Comparison of ENCODE assay signal across 8 mouse cellular contexts in the genomic region with DNA sequence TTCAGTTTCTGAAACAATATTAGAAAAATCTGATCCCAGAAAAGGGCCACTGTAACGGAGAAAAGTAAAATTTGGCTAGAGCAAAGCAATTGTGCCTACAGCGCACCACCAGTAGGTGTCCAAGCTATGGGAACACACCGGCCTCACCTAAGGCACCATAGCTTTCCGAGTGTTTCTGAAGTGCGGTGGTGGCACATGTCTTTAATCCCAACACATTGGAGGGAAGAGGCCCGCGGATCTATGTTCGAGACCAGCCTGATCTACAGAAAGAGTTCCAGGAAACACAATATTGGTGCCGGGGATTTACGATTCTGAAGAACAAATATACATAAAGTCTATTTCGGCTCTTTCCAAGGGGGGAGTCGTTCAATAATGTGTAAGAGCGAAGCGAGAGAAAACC. TPM values are rescaled to one million over a fixed set of nuclear protein-coding genes. Genes with fewer than 3 reads are reported as not detected.
DNase-seq lines count a peak whose midpoint lies in the region; ATAC-seq and TF ChIP-seq lines count a peak whose summit lies in the region.

No protein-coding gene starts in this region.

- peaks cover 62% of the 10 kb centered on the region for H3K36me3 ChIP-seq in E14TG2a.4 (ENCODE audit: insufficient read depth, low read length)
- no peaks in the 10 kb centered on the region for H3K36me3 ChIP-seq in embryonic facial prominence, embryonic 11.5 days (replicated peaks; ENCODE audit: control insufficient read depth, insufficient read depth, low read depth, low read length)
- H3K36me3 ChIP-seq in heart, embryonic 13.5 days, result peaks cover 46% of the 10 kb centered on the region
- peaks cover 41% of the 10 kb centered on the region for H3K36me3 ChIP-seq in neural tube, embryonic 13.5 days

- DNase-seq in adrenal gland, postnatal 14 days, result peak; percentile 72
- peak; percentile 73 for DNase-seq in embryonic facial prominence, embryonic 11.5 days (ENCODE audit: low spot score)
- DNase-seq in kidney, postnatal 10 days, result peak; percentile 70
- DNase-seq in lung, adult 18-20 months, result peak; percentile 63 to 64
- peak; percentile 73 for DNase-seq in thymus, postnatal 0 days (ENCODE audit: low spot score)

- H3K4me2 ChIP-seq in embryonic facial prominence, embryonic 11.5 days (ENCODE audit: low read depth, low read length), result peak overlapping the region; percentile 50
- peak overlapping the region; percentile 83 for H3K4me2 ChIP-seq in heart, embryonic 13.5 days
- H3K4me2 ChIP-seq in neural tube, embryonic 13.5 days, result peak overlapping the region; percentile 78

- H3K9me3 ChIP-seq in E14TG2a.4 (ENCODE audit: low read length), result no peaks in the 10 kb centered on the region
- no peaks in the 10 kb centered on the region for H3K9me3 ChIP-seq in embryonic facial prominence, embryonic 11.5 days (replicated peaks; ENCODE audit: control insufficient read depth, low read length)
- no peaks in the 10 kb centered on the region for H3K9me3 ChIP-seq in heart, embryonic 13.5 days
- H3K9me3 ChIP-seq in neural tube, embryonic 13.5 days, result no peaks in the 10 kb centered on the region

- 2% methylated on average over 14 of the region's 14 CpGs for WGBS in embryonic facial prominence, embryonic 11.5 days
- 2% methylated on average over 14 of the region's 14 CpGs for WGBS in heart, embryonic 13.5 days
- 3% methylated on average over 14 of the region's 14 CpGs for WGBS in neural tube, embryonic 13.5 days

- TF ChIP-seq CTCF in E14TG2a.4 (conservative IDR thresholded peaks at IDR 0.05; ENCODE audit: low read length), result peak; percentile 62

- peak overlapping the region; percentile 53 for H3K27ac ChIP-seq in embryonic facial prominence, embryonic 11.5 days (replicated peaks; ENCODE audit: low read depth, low read length)
- H3K27ac ChIP-seq in heart, embryonic 13.5 days (replicated peaks), result peak overlapping the region; percentile 97
- peak overlapping the region; percentile 91 for H3K27ac ChIP-seq in neural tube, embryonic 13.5 days (replicated peaks)

- H3K4me3 ChIP-seq in E14TG2a.4 (replicated peaks; ENCODE audit: low read length), result peak overlapping the region; percentile 98
- H3K4me3 ChIP-seq in embryonic facial prominence, embryonic 11.5 days (ENCODE audit: low read depth, low read length), result peak overlapping the region; percentile 74
- peak overlapping the region; percentile 78 for H3K4me3 ChIP-seq in heart, embryonic 13.5 days
- H3K4me3 ChIP-seq in neural tube, embryonic 13.5 days, result peak overlapping the region; percentile 84

- ATAC-seq in embryonic facial prominence, embryonic 11.5 days (replicated peaks; ENCODE audit: insufficient number of reproducible peaks, low FRiP score, low TSS enrichment, low read depth), result peak; percentile 53
- ATAC-seq in heart, embryonic 13.5 days (ENCODE audit: extremely low read depth, insufficient number of reproducible peaks, low FRiP score, low TSS enrichment), result no peak
- peak; percentile 44; the same call in 1 of the 2 replicates for ATAC-seq in neural tube, embryonic 13.5 days (ENCODE audit: low read depth)

- peak overlapping the region; percentile 82 for H3K9ac ChIP-seq in embryonic facial prominence, embryonic 11.5 days (replicated peaks; ENCODE audit: low read length)
- H3K9ac ChIP-seq in heart, embryonic 13.5 days, result peak overlapping the region; percentile 90
- H3K9ac ChIP-seq in neural tube, embryonic 13.5 days, result peak overlapping the region; percentile 87

- peaks cover 18% of the 10 kb centered on the region for H3K4me1 ChIP-seq in E14TG2a.4 (replicated peaks; ENCODE audit: low read depth, low read length)
- no peaks in the 10 kb centered on the region for H3K4me1 ChIP-seq in embryonic facial prominence, embryonic 11.5 days (ENCODE audit: control insufficient read depth, insufficient read depth, low read length)
- peaks cover 11% of the 10 kb centered on the region for H3K4me1 ChIP-seq in heart, embryonic 13.5 days
- H3K4me1 ChIP-seq in neural tube, embryonic 13.5 days (replicated peaks), result peaks cover 19% of the 10 kb centered on the region

- no peaks in the 10 kb centered on the region for H3K27me3 ChIP-seq in E14TG2a.4 (ENCODE audit: insufficient read depth, low read length)
- H3K27me3 ChIP-seq in embryonic facial prominence, embryonic 11.5 days (ENCODE audit: control insufficient read depth, insufficient read depth, low read length), result no peaks in the 10 kb centered on the region
- no peaks in the 10 kb centered on the region for H3K27me3 ChIP-seq in heart, embryonic 13.5 days (replicated peaks)
- H3K27me3 ChIP-seq in neural tube, embryonic 13.5 days, result no peaks in the 10 kb centered on the region

RNA-seq across cellular contexts. Expression of a gene that starts 0.5 kb away (rescaled TPM):
- total RNA-seq in adrenal gland, postnatal 14 days (2021), result 15.6 and 16.4 TPM in 2 replicates
- 23.8 and 25.1 TPM in 2 replicates for polyA plus RNA-seq in embryonic facial prominence, embryonic 11.5 days (2014; fragmentation: Nextera tagmentation; extraction: Ambion mirVana)
- polyA plus RNA-seq in heart, embryonic 13.5 days (2015; fragmentation: Nextera tagmentation; extraction: Ambion mirVana), result 16.8 and 20.0 TPM in 2 replicates
- 22.0 and 22.4 TPM in 2 replicates for polyA plus RNA-seq in neural tube, embryonic 13.5 days (2015; fragmentation: Nextera tagmentation; extraction: Ambion mirVana)
- 29.8 and 30.8 TPM in 2 replicates for polyA plus RNA-seq in thymus, postnatal 0 days (2015; fragmentation: Nextera tagmentation; extraction: Ambion mirVana)

RNA-seq across cellular contexts. Expression of a gene that starts 11.3 kb away (rescaled TPM):
- 0.78 TPM in 1 of 2 replicates, not detected in the other for total RNA-seq in adrenal gland, postnatal 14 days (2021)
- polyA plus RNA-seq in embryonic facial prominence, embryonic 11.5 days (2014; fragmentation: Nextera tagmentation; extraction: Ambion mirVana), result not detected in 2 replicates
- polyA plus RNA-seq in heart, embryonic 13.5 days (2015; fragmentation: Nextera tagmentation; extraction: Ambion mirVana), result 0.60 TPM in 1 of 2 replicates, not detected in the other
- polyA plus RNA-seq in neural tube, embryonic 13.5 days (2015; fragmentation: Nextera tagmentation; extraction: Ambion mirVana), result 0.50 and 0.63 TPM in 2 replicates
- polyA plus RNA-seq in thymus, postnatal 0 days (2015; fragmentation: Nextera tagmentation; extraction: Ambion mirVana), result 0.25 and 0.31 TPM in 2 replicates

RNA-seq across cellular contexts. Expression of a gene that starts 33.7 kb away (rescaled TPM):
- total RNA-seq in adrenal gland, postnatal 14 days (2021), result 48.8 and 69.5 TPM in 2 replicates
- 228 and 232 TPM in 2 replicates for polyA plus RNA-seq in embryonic facial prominence, embryonic 11.5 days (2014; fragmentation: Nextera tagmentation; extraction: Ambion mirVana)
- 120 and 125 TPM in 2 replicates for polyA plus RNA-seq in heart, embryonic 13.5 days (2015; fragmentation: Nextera tagmentation; extraction: Ambion mirVana)
- 326 and 340 TPM in 2 replicates for polyA plus RNA-seq in neural tube, embryonic 13.5 days (2015; fragmentation: Nextera tagmentation; extraction: Ambion mirVana)
- polyA plus RNA-seq in thymus, postnatal 0 days (2015; fragmentation: Nextera tagmentation; extraction: Ambion mirVana), result 170 and 184 TPM in 2 replicates

RNA-seq across cellular contexts. Expression of a gene that starts 40.8 kb away (rescaled TPM):
- 145 and 151 TPM in 2 replicates for total RNA-seq in adrenal gland, postnatal 14 days (2021)
- polyA plus RNA-seq in embryonic facial prominence, embryonic 11.5 days (2014; fragmentation: Nextera tagmentation; extraction: Ambion mirVana), result 73.6 and 78.3 TPM in 2 replicates
- 51.2 and 52.0 TPM in 2 replicates for polyA plus RNA-seq in heart, embryonic 13.5 days (2015; fragmentation: Nextera tagmentation; extraction: Ambion mirVana)
- polyA plus RNA-seq in neural tube, embryonic 13.5 days (2015; fragmentation: Nextera tagmentation; extraction: Ambion mirVana), result 107 and 113 TPM in 2 replicates
- polyA plus RNA-seq in thymus, postnatal 0 days (2015; fragmentation: Nextera tagmentation; extraction: Ambion mirVana), result 28.8 and 32.8 TPM in 2 replicates
